Mouse (Mus musculus) liver, embryonic 15.5 days (tissue): ENCODE results near the gene Me3. TPM values are rescaled to one million over a fixed set of nuclear protein-coding genes. Genes with fewer than 3 reads are reported as not detected.
A peak's percentile ranks its signal among the peaks of the same experiment; 100 is the strongest.

Source experiments
- ATAC-seq: fragments of 200-750 bp; cut with Nextera tagmentation; 2 replicates; pipeline ENCODE4 v1.8.0; 2017; ENCODE audit warnings: moderate number of reproducible peaks, mild to moderate bottlenecking, moderate library complexity; ENCODE audit not compliant: insufficient read depth
- H3K27ac ChIP-seq: fragments of 300-500 bp; sonication (generic); replicated peaks from 2 replicates; pipeline ENCODE4 v1.5.1; 2015; ENCODE audit warnings: mild to moderate bottlenecking, inconsistent platforms
- H3K27me3 ChIP-seq: fragments of 300-500 bp; sonication (generic); 2 replicates; pipeline ENCODE4 v1.6.1; 2015; ENCODE audit warnings: mild to moderate bottlenecking, inconsistent platforms
- H3K36me3 ChIP-seq: fragments of 300-500 bp; sonication (generic); replicated peaks from 2 replicates; pipeline ENCODE4 v1.6.1; 2015; ENCODE audit warnings: moderate library complexity, mild to moderate bottlenecking, inconsistent platforms
- H3K4me1 ChIP-seq: fragments of 300-500 bp; sonication (generic); replicated peaks from 2 replicates; pipeline ENCODE4 v1.6.1; 2015; ENCODE audit warnings: inconsistent platforms
- H3K4me2 ChIP-seq: fragments of 300-500 bp; sonication (generic); 2 replicates; pipeline ENCODE4 v1.6.1; 2015; ENCODE audit warnings: moderate library complexity, mild to moderate bottlenecking, inconsistent platforms
- H3K4me3 ChIP-seq: fragments of 300-500 bp; sonication (generic); replicated peaks from 2 replicates; pipeline ENCODE4 v1.5.1; 2015; ENCODE audit warnings: mild to moderate bottlenecking, inconsistent platforms
- H3K9ac ChIP-seq: fragments of 300-500 bp; sonication (generic); 2 replicates; pipeline ENCODE4 v1.6.1; 2015; ENCODE audit warnings: moderate library complexity, mild to moderate bottlenecking, inconsistent platforms
- H3K9me3 ChIP-seq: fragments of 300-500 bp; sonication (generic); replicated peaks from 2 replicates; pipeline ENCODE4 v1.6.1; 2016; ENCODE audit warnings: inconsistent platforms
- WGBS: fragments of 180-500 bp; shearing (Covaris S2); methylation state at CpG from one replicate; pipeline ENCODE4 v1.1.7; 2015; ENCODE audit warnings: mixed read lengths; ENCODE audit not compliant: insufficient replicate concordance; 5-methylcytosine and 5-hydroxymethylcytosine counted together
- polyA plus RNA-seq: library from polyadenylated mRNA; unstranded; fragments of >200 nt; fragmentation: Nextera tagmentation; extraction: Ambion mirVana; gene quantifications from 2 replicates; pipeline ENCODE4 v1.2.1, GENCODE M21; 2015

The Me3 gene
- 0.07 and 0.08 TPM in 2 replicates for polyA plus RNA-seq

DNA sequence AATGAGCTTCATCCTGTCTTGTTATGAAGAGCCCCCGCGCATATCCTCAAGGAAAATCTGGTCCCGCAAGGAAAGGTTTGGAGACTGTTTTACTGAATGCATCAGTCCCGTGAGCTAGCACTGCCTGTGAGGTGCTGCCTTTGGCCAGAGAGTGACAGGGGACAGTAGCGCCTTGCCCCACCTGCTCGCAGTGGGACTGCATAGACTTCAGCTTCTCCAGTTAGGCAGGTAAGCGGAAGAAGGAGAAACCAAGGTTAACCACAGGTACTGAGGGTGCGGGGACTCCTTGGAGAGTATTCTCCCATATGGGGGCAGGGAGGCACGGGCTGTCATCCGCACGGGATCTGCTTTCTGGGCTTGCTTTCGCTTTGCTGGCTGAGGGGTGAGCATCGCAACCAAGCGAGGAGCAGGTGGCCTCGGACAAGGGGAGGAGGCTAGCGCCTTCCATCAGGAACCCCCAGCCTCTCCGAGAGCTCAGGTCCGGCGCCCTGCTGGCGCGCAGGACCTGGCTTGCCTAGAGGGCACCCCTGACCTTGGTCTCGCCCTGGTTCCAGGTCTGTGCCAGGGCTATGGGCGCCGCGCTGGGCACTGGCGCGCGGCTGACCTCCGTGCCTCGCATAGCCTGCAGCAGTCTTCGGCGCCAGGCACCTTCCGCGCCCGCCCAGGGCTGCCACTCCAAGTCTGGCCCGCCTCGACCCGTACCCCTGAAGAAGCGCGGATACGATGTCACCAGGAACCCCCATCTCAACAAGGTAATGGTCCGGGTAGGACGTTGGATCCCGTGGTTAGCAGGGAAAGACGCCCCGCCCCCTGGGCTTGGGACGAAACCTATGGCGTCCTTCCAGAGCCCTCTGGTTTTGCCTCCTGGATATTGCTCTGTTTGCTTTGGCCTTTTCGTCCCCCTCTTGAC is at the start of gene Me3:
Gene Me3 (plus strand): TSS at position 51 of the 910 bp plus-strand sequence.
- H3K4me1 ChIP-seq, result 0 out of 2 replicates have a peak, but pooled peaks cover 4% of the 10 kb centered on the region
- no peaks in the 10 kb centered on the region for H3K36me3 ChIP-seq
- H3K27me3 ChIP-seq, result peaks cover 9% of the 10 kb centered on the region
- no peak for ATAC-seq
- peak within 1 kb of the TSS; percentile 68 for H3K4me2 ChIP-seq
- no peak within 1 kb of the TSS for H3K9ac ChIP-seq
- no peak within 1 kb of the TSS for H3K27ac ChIP-seq
- peak within 1 kb of the TSS; percentile 46 for H3K4me3 ChIP-seq
- no peaks in the 10 kb centered on the region for H3K9me3 ChIP-seq
- 6% methylated on average over 49 of the region's 49 CpGs for WGBS

DNA sequence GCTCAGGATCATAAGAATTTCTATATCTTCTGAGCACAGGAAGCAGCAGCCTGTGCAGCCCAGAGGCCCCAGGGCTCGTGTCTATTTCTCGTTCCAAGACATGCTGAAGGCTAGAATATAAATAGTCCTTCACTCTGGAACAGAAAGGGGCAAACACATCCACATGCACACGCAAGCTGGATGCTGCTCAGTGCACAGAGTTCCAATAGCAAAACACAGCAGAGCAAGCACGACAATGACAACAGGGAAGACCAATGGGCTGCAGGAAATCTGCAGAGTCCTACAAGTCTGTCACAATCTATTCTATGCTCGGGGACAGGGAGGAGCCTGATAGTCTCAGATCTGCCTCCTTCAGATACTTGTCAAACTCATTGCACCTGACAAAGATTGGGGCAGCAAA is 42.2 kb upstream of the Me3 start:
- H3K36me3 ChIP-seq, result no peaks in the 10 kb centered on the region
- no peak for ATAC-seq
- H3K27me3 ChIP-seq, result no peaks in the 10 kb centered on the region
- 44% methylated on average over 5 of the region's 5 CpGs for WGBS
- H3K4me3 ChIP-seq, result no peak overlapping the region
- no peaks in the 10 kb centered on the region for H3K9me3 ChIP-seq
- H3K4me1 ChIP-seq, result no peaks in the 10 kb centered on the region
- H3K4me2 ChIP-seq, result no peak overlapping the region
- no peak overlapping the region for H3K9ac ChIP-seq
- no peak overlapping the region for H3K27ac ChIP-seq

DNA sequence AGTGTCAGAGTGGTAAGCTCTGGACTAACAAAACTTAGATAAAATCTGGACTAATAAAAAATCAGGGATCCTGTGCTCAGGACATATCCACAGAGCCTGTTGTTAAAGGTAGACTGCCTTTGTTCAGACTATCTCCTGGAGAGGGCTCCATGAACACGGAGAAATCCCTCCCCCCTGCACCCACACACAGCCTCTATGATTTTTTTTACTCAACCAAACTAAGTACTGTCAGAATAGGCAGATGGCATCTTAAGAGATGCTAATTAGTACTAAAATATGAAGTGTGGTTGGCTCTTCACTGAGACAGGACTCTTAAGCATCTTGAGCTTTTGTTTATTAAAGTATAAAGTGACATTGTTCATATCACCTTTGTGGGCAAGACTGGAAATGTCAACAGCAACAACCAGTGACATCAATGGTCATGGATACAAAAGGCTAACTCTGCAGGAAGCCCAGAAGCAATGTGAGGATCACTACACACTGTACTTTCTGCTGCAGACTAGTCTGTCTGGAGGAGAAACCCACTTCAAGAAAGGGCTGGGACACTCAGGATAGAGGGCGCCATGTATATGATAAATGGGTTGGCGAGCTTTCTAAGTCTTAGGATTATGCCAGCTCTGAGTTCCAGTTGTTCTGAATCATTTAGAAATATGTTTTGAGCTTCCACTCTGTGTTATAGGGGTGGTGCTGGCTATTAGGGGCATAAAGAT is 41.5 kb upstream of the Me3 start:
- Histone ChIP-seq H3K9ac (no peak overlapping the region), H3K4me2 (no peak overlapping the region), H3K27ac (no peak overlapping the region), H3K36me3 (no peaks in the 10 kb centered on the region), H3K4me1 (no peaks in the 10 kb centered on the region), H3K4me3 (no peak overlapping the region), H3K27me3 (no peaks in the 10 kb centered on the region), H3K9me3 (no peaks in the 10 kb centered on the region)
- ATAC-seq, result no peak
- WGBS, result 53% methylated on average over 3 of the region's 3 CpGs

DNA sequence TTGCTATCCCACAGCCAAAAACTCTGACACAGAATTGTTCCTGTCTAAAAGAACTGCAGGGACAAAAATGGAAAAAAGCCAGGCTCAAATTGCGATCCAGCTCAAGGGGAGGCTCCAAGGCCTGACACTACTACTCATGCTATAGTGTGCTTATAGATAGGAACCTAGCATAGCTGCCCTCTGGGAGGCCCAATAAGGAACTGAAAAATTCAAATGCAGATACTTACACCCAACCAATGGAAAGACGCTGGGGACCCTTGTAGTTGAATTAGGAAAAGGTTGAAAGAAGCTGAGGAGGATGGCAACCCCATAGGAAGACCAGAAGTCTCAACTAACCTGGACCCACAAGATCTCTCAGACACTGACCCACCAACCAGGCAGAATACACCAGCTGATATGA is 36.4 kb upstream of the Me3 start:
- no peak overlapping the region for H3K4me2 ChIP-seq
- no peak overlapping the region for H3K27ac ChIP-seq
- H3K36me3 ChIP-seq, result no peaks in the 10 kb centered on the region
- WGBS, result 58% methylated on average over 2 of the region's 2 CpGs
- H3K4me1 ChIP-seq, result no peaks in the 10 kb centered on the region
- no peaks in the 10 kb centered on the region for H3K9me3 ChIP-seq
- no peak overlapping the region for H3K4me3 ChIP-seq
- H3K9ac ChIP-seq, result no peak overlapping the region
- no peak for ATAC-seq
- H3K27me3 ChIP-seq, result no peaks in the 10 kb centered on the region

DNA sequence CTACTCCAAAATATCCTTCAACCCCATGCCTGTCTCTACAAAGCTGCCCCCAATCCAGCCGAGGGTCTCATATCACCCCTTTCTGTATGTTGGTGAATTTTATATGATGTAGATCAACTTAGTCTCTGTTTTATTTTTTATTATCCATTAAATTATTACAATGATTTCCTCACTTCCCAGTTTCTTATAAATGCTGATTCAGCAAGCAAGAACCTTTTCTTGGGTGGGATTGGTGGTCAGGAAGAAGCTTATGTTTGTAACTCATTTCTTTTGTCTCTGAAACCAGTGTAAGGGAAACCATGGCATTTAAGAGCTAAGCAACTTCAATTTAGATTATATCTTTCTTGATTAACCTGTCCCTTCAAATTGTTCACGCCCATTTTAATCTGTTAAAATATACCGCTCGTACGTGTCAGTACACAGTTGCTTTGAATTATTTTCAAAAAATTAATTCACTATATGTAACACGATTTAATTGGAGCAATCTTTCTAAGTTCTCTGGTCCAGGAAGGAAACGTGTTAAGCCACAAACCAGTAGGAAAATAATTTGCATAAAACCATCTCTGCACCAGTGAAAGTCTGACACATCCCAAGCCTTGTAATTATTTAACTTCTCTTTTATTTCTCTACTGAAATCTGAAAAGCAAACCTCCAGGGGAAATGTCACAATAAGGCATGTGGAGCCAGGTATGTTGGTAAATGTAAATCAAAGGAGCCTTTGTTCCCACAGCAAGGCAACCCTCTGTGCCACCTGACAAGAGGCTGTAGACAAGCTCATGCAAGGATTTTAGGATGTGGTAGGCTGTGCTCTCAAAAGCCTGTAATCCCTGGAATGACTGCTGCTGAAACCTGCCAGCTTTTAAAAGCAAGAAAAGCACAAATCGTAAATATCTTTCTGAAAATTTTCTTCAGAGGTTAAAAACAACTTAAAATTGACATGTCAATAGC is 26.3 kb upstream of the Me3 start:
- Histone ChIP-seq H3K4me1 (no peaks in the 10 kb centered on the region), H3K9me3 (no peaks in the 10 kb centered on the region), H3K27me3 (no peaks in the 10 kb centered on the region), H3K9ac (no peak overlapping the region), H3K4me2 (no peak overlapping the region), H3K27ac (no peak overlapping the region), H3K4me3 (no peak overlapping the region), H3K36me3 (no peaks in the 10 kb centered on the region)
- ATAC-seq, result no peak
- WGBS, result 54% methylated on average over 8 of the region's 8 CpGs

DNA sequence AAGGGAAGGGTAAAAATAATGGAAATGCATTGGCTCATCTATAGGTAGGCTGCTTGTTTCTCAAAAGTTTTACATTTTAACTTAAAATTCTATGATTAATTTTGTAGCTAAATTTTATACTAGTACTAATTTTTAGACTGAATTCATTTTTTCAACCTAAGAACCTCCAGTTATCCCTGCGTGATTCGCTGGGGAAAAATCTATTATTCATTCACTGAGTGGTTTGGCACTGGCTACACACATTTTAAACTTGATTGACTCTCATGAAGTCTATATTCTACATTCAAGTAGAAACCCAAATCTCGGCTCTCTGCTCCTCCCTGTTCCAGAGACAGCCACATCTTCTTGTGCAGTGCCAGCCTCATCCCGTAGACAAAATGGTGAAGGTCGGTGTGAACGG is 24.9 kb upstream of the Me3 start:
- H3K4me1 ChIP-seq, result no peaks in the 10 kb centered on the region
- no peak for ATAC-seq
- no peak overlapping the region for H3K9ac ChIP-seq
- H3K4me3 ChIP-seq, result no peak overlapping the region
- no peaks in the 10 kb centered on the region for H3K9me3 ChIP-seq
- no peak overlapping the region for H3K4me2 ChIP-seq
- H3K27ac ChIP-seq, result no peak overlapping the region
- WGBS, result 69% methylated on average over 6 of the region's 6 CpGs
- no peaks in the 10 kb centered on the region for H3K27me3 ChIP-seq
- H3K36me3 ChIP-seq, result no peaks in the 10 kb centered on the region

DNA sequence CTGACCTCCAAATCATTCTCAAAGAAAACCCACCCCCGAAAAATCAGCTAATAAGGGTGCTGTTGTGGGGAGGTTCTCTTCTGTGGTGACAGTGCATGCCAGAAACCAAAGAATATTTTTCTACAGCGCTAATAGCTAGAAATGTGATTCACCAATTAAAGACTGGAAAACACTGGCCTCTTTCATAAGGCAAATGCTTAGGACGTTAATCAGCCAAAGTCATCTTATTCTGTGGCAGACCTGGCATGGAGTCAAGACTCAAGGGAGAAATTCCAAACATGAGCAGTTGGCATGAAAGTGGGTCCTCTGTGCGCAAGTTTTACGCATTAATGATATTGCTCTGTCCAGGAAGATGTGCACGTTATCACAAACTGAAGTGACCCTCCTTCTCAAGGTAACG is 21.0 kb upstream of the Me3 start:
- Histone ChIP-seq H3K4me3 (no peak overlapping the region), H3K9me3 (no peaks in the 10 kb centered on the region), H3K27ac (no peak overlapping the region), H3K36me3 (no peaks in the 10 kb centered on the region), H3K27me3 (no peaks in the 10 kb centered on the region), H3K4me1 (no peaks in the 10 kb centered on the region), H3K9ac (no peak overlapping the region), H3K4me2 (no peak overlapping the region)
- WGBS, result 74% methylated on average over 7 of the region's 7 CpGs
- ATAC-seq, result no peak

DNA sequence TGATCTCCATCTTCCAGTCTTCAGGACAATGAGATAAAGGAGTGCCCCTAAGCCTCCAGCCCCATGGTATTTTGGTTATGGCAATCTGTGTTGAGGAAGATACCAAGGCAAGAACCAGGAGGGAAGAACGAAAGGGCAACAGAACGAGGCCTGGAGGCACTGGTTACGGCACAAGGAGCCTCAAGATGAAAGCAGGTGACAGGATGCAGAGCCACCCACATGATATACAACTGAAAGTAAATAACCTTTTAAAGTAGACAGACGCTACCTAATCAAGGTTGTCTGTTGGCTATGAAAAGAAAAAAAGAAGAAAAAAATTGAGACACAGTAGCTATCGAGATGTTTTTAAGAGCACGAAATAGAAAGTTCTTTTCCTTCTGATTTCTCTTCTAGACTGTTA is 16.0 kb upstream of the Me3 start:
- H3K36me3 ChIP-seq, result no peaks in the 10 kb centered on the region
- 62% methylated on average over 6 of the region's 6 CpGs for WGBS
- no peaks in the 10 kb centered on the region for H3K27me3 ChIP-seq
- no peak for ATAC-seq
- H3K9me3 ChIP-seq, result no peaks in the 10 kb centered on the region
- no peaks in the 10 kb centered on the region for H3K4me1 ChIP-seq
- no peak overlapping the region for H3K27ac ChIP-seq
- no peak overlapping the region for H3K9ac ChIP-seq
- H3K4me2 ChIP-seq, result no peak overlapping the region
- no peak overlapping the region for H3K4me3 ChIP-seq

DNA sequence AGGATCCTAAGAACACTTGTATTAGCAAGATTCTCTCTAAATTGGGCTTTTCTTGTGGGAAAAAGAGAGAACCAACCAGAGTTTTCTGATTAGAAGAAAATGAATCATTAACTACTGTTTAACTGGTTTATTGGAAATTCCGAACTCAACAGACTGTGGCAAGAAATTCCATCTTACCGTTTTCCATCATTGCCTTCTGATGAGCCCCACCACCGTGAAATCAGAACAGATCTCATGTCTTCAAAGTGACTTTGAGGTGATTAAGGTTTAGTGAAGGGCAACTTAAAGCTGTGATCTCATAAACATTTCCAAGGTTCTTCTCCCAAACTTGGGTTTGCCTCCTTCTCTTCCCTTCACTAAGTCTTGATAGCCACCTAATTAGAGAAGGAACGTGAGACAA is 8.9 kb upstream of the Me3 start:
- no peaks in the 10 kb centered on the region for H3K4me1 ChIP-seq
- H3K4me3 ChIP-seq, result no peak overlapping the region
- H3K27ac ChIP-seq, result no peak overlapping the region
- H3K4me2 ChIP-seq, result no peak overlapping the region
- no peaks in the 10 kb centered on the region for H3K27me3 ChIP-seq
- no peaks in the 10 kb centered on the region for H3K36me3 ChIP-seq
- no peak overlapping the region for H3K9ac ChIP-seq
- no peaks in the 10 kb centered on the region for H3K9me3 ChIP-seq
- no peak for ATAC-seq
- 71% methylated on average over 4 of the region's 4 CpGs for WGBS

DNA sequence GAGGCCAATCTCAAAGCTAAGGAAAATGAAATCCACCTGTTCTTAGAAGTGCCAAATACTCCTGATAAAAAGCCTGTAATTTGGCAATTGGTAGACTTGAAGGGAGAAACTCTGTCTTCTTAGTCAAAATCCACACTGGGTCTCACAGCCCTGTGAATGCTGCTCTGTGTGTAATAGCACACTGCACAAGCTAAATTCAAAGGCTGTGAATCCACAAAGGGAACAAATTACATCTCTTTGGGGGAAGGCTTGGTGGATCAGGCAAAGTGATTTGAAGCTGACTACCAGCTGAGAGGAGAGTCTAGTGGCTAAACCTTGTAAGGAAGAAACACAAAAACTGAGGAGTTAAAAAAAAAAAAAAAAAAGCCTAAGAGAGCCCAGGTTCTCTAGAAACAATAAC is 4.8 kb upstream of the Me3 start:
- Histone ChIP-seq H3K27me3 (peaks cover 3% of the 10 kb centered on the region), H3K9ac (no peak overlapping the region), H3K4me2 (no peak overlapping the region), H3K9me3 (no peaks in the 10 kb centered on the region), H3K4me1 (no peaks in the 10 kb centered on the region), H3K27ac (no peak overlapping the region), H3K4me3 (no peak overlapping the region), H3K36me3 (no peaks in the 10 kb centered on the region)
- ATAC-seq, result no peak

DNA sequence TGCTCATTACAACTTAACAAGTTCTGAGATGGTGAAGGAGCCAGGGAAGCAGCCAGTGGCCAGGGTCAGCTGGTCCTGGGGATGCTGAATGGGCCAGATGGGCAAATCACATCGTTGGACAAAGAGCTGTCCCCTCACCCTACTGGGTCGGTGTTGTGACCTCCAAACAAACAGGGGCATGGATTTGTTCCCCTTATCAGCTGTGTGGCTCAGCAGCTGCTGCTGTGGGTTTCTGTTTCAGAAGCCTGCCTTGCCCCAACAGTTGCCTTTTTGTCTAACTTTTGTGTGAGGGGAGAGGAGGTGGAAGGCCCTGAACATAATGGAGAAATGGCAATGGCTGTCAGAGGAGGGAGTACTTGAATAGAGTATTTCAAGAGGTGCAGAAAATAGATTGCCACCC is 4.2 kb upstream of the Me3 start:
- Histone ChIP-seq H3K27ac (no peak overlapping the region), H3K9me3 (no peaks in the 10 kb centered on the region), H3K4me1 (0 out of 2 replicates have a peak, but pooled peaks cover 4% of the 10 kb centered on the region), H3K4me2 (no peak overlapping the region), H3K4me3 (no peak overlapping the region), H3K9ac (no peak overlapping the region), H3K36me3 (no peaks in the 10 kb centered on the region), H3K27me3 (peaks cover 9% of the 10 kb centered on the region)
- 25% methylated on average over 2 of the region's 2 CpGs for WGBS
- no peak for ATAC-seq
